Mouse (Mus musculus): ENCODE results near the gene Brca1.
A peak's percentile ranks its signal among the peaks of the same experiment; 100 is the strongest.
"Not testable (repeated sequence)": the region's sequence is repeated elsewhere in the genome, so short reads cannot be mapped to it uniquely, and the experiment has no call there.

Gene Brca1

GRCm38 (mm10) chr11:101448899-101449298 is 102.9 kb downstream of the Brca1 start:
- no peak for DNase-seq (ENCODE audit: low spot score)

- peak; percentile 92 for DNase-seq (ENCODE audit: low spot score)
Observed at GRCm38 (mm10) chr11:101448274-101448746, 103.4 kb downstream of the Brca1 start, which contains the start of gene Ifi35. Gene Ifi35, plus strand, starts transcription at chr11:101448407.

- no peak for DNase-seq (ENCODE audit: low spot score)
Observed at GRCm38 (mm10) chr11:101447786-101448185, 104.0 kb downstream of the Brca1 start.

GRCm38 (mm10) chr11:101446860-101447259 is 104.9 kb downstream of the Brca1 start:
- not testable (repeated sequence) for DNase-seq (ENCODE audit: low spot score)

GRCm38 (mm10) chr11:101446319-101446718 is 105.4 kb downstream of the Brca1 start:
- DNase-seq (ENCODE audit: low spot score), result no peak

GRCm38 (mm10) chr11:101442760-101443159 is 109.0 kb downstream of the Brca1 start:
- no peak for DNase-seq (ENCODE audit: low spot score)

GRCm38 (mm10) chr11:101442127-101442693 is 109.5 kb downstream of the Brca1 start, which contains the start of gene Rpl27:
Gene Rpl27, plus strand, starts transcription at chr11:101442298.
- DNase-seq (ENCODE audit: low spot score), result peak; percentile 99

- not testable (repeated sequence) for DNase-seq (ENCODE audit: low spot score)
Observed at GRCm38 (mm10) chr11:101441450-101442126, 110.2 kb downstream of the Brca1 start.

Measured in lung, postnatal 25 days (tissue).